Mouse (Mus musculus): ENCODE results near the gene Thada. TPM values are rescaled to one million over a fixed set of nuclear protein-coding genes. Genes with fewer than 3 reads are reported as not detected.

Gene Thada
- total and polyA plus RNA-seq, 3 experiments: 5.0 to 8.3 (median 7.7) TPM

- H3K36me3 ChIP-seq (ENCODE audit: control insufficient read depth, insufficient read depth, low read length): no peaks in the 10 kb centered on the region
- no peaks in the 10 kb centered on the region; the same call in 1 of the 2 replicates for H3K4me1 ChIP-seq (ENCODE audit: control insufficient read depth, insufficient read depth, low read length)
- no peak overlapping the region for H3K27ac ChIP-seq
- WGBS: 74% methylated on average over 2 of the region's 2 CpGs
- TF ChIP-seq EP300 (IDR thresholded peaks at IDR 0.05; ENCODE audit: insufficient read depth, low read depth, low read length): no peak
- no peak for TF ChIP-seq CTCF (IDR thresholded peaks at IDR 0.05)
- no peak for TF ChIP-seq POLR2A (IDR thresholded peaks at IDR 0.05; ENCODE audit: insufficient read depth, low read depth, low read length)
- no peaks in the 10 kb centered on the region for H3K27me3 ChIP-seq (ENCODE audit: control insufficient read depth, insufficient read depth, low read length)
- H3K79me2 ChIP-seq (replicated peaks; ENCODE audit: control insufficient read depth, insufficient read depth, low read length): no peaks in the 10 kb centered on the region
- no peak for DNase-seq
- no peak overlapping the region for H3K4me3 ChIP-seq
- intact Hi-C loops (cut with DNase I): no loop called here
- H3K9ac ChIP-seq (ENCODE audit: low read depth, low read length): no peak overlapping the region
Measured at GRCm38 (mm10) chr17:84497559-84497958, 31.6 kb upstream of the Thada start.

- intact Hi-C loops (cut with DNase I): no loop called here
- Histone ChIP-seq H3K79me2 (replicated peaks; ENCODE audit: control insufficient read depth, insufficient read depth, low read length) (no peaks in the 10 kb centered on the region), H3K4me1 (ENCODE audit: control insufficient read depth, insufficient read depth, low read length) (no peaks in the 10 kb centered on the region; the same call in 1 of the 2 replicates), H3K9ac (ENCODE audit: low read depth, low read length) (no peak overlapping the region), H3K27me3 (ENCODE audit: control insufficient read depth, insufficient read depth, low read length) (no peaks in the 10 kb centered on the region), H3K36me3 (ENCODE audit: control insufficient read depth, insufficient read depth, low read length) (no peaks in the 10 kb centered on the region), H3K4me3 (no peak overlapping the region), H3K27ac (no peak overlapping the region)
- DNase-seq: no peak
- WGBS: 81% methylated on average over 5 of the region's 5 CpGs
- TF ChIP-seq CTCF (IDR thresholded peaks at IDR 0.05) (no peak), EP300 (IDR thresholded peaks at IDR 0.05; ENCODE audit: insufficient read depth, low read depth, low read length) (no peak), POLR2A (IDR thresholded peaks at IDR 0.05; ENCODE audit: insufficient read depth, low read depth, low read length) (no peak)
Measured at GRCm38 (mm10) chr17:84497026-84497425, 31.0 kb upstream of the Thada start.

DNA sequence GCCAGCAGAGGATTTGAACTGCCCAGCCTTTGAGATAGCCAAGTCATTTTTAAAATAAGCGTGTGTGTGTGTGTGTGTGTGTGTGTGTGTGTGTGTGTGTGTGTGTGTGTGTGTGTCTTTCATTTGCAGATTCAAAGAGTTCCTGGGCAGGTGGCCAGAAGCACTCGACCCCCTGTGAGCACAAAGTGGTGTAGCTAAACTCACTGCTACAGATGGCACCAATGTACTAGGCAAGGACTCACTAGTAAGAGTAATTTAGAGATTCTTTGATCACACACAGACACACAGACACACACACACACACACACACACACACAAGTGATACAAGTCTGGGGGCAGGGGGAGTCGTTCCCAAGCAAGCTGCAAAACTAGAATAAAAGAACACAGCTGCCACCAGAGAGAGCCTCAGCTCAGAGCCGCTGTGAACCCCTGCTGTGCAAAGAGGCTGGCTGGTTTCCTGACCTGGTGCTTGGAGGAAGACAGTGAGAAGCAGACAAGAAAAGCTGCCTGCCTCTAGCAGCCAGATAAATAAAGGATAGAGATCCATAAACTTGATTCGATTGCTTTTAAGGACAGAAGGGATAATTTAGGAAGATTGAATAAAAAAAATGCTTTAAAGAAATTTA lies 26.4 kb upstream of the Thada start:
- H3K27me3 ChIP-seq (ENCODE audit: control insufficient read depth, insufficient read depth, low read length): no peaks in the 10 kb centered on the region
- WGBS: 32% methylated on average over 5 of the region's 5 CpGs
- TF ChIP-seq POLR2A (IDR thresholded peaks at IDR 0.05; ENCODE audit: insufficient read depth, low read depth, low read length) (no peak), EP300 (IDR thresholded peaks at IDR 0.05; ENCODE audit: insufficient read depth, low read depth, low read length) (no peak), CTCF (IDR thresholded peaks at IDR 0.05) (no peak)
- H3K4me1 ChIP-seq (ENCODE audit: control insufficient read depth, insufficient read depth, low read length): no peaks in the 10 kb centered on the region
- H3K79me2 ChIP-seq (replicated peaks; ENCODE audit: control insufficient read depth, insufficient read depth, low read length): no peaks in the 10 kb centered on the region
- DNase-seq: no peak
- no peak overlapping the region for H3K4me3 ChIP-seq
- H3K27ac ChIP-seq: no peak overlapping the region
- no peaks in the 10 kb centered on the region for H3K36me3 ChIP-seq (ENCODE audit: control insufficient read depth, insufficient read depth, low read length)
- no peak overlapping the region for H3K9ac ChIP-seq (ENCODE audit: low read depth, low read length)
- intact Hi-C loops (cut with DNase I): no loop called here

DNA sequence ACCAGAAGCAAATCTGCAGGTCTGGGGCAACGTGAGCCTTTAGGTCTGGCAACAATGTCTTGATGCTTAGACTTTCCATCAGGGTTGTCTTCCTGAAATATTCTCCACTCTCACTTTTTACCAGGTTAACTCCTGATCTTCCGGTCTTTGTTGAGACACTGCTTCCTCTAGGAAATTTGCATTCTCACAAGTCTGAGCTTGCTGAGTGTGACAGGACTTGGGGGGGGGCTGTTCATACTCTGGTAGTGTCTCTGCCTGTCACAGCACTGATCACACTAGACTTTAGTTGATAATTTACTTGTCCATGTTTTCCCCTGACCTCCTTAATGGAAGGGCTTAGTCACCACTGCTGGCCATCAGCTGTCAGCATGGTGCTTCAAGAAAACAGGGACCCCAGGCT lies 21.4 kb upstream of the Thada start:
- 62% methylated on average over 2 of the region's 2 CpGs for WGBS
- no peak for DNase-seq
- intact Hi-C loops (cut with DNase I): no loop called here
- H3K4me3 ChIP-seq: no peak overlapping the region
- H3K4me1 ChIP-seq (ENCODE audit: control insufficient read depth, insufficient read depth, low read length): no peaks in the 10 kb centered on the region
- no peak overlapping the region for H3K9ac ChIP-seq (ENCODE audit: low read depth, low read length)
- TF ChIP-seq CTCF (IDR thresholded peaks at IDR 0.05): no peak
- no peak for TF ChIP-seq EP300 (IDR thresholded peaks at IDR 0.05; ENCODE audit: insufficient read depth, low read depth, low read length)
- no peak for TF ChIP-seq POLR2A (IDR thresholded peaks at IDR 0.05; ENCODE audit: insufficient read depth, low read depth, low read length)
- no peak overlapping the region for H3K27ac ChIP-seq
- H3K27me3 ChIP-seq (ENCODE audit: control insufficient read depth, insufficient read depth, low read length): no peaks in the 10 kb centered on the region
- no peaks in the 10 kb centered on the region for H3K79me2 ChIP-seq (replicated peaks; ENCODE audit: control insufficient read depth, insufficient read depth, low read length)
- H3K36me3 ChIP-seq (ENCODE audit: control insufficient read depth, insufficient read depth, low read length): no peaks in the 10 kb centered on the region

DNA sequence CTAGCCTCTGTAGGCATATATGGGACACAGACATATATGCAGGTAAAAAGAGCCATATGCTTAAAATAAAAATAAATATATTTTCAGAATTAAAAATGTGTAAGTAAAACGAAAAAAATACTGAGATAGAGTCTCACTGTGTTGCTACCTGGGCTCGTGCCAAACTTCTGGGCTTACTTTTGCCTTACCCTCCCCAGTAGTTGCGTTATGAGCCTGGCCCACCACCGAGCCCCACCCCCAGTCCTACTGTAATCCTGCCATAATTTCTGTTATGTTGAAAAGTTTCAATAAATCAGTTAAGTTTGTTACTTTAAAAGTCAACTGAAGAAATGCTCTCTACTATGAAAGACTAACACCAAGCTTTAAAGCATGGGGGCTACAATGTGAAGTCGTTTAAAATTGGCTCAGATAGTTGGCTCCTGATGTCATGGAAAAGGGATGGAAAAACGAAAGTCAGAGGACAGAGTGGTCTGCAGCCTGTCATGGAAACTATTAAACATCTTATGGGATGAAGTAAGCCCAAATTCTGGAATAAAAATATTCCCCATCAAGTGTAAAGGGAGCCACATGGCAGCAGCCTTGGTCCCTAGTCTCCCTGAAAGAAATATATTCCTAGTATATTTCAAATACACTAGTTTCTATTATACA lies 17.8 kb upstream of the Thada start:
- no peaks in the 10 kb centered on the region for H3K36me3 ChIP-seq (ENCODE audit: control insufficient read depth, insufficient read depth, low read length)
- 57% methylated on average over 6 of the region's 6 CpGs for WGBS

GRCm38 (mm10) chr17:84482831-84483230 lies 16.8 kb upstream of the Thada start:
- no peaks in the 10 kb centered on the region for H3K79me2 ChIP-seq (replicated peaks; ENCODE audit: control insufficient read depth, insufficient read depth, low read length)
- H3K4me3 ChIP-seq: no peak overlapping the region
- H3K36me3 ChIP-seq (ENCODE audit: control insufficient read depth, insufficient read depth, low read length): no peaks in the 10 kb centered on the region
- no peaks in the 10 kb centered on the region; the same call in 1 of the 2 replicates for H3K4me1 ChIP-seq (ENCODE audit: control insufficient read depth, insufficient read depth, low read length)
- TF ChIP-seq EP300 (IDR thresholded peaks at IDR 0.05; ENCODE audit: insufficient read depth, low read depth, low read length) (no peak), CTCF (IDR thresholded peaks at IDR 0.05) (no peak), POLR2A (IDR thresholded peaks at IDR 0.05; ENCODE audit: insufficient read depth, low read depth, low read length) (no peak)
- H3K27ac ChIP-seq: no peak overlapping the region
- DNase-seq: no peak
- no peak overlapping the region for H3K9ac ChIP-seq (ENCODE audit: low read depth, low read length)
- H3K27me3 ChIP-seq (ENCODE audit: control insufficient read depth, insufficient read depth, low read length): no peaks in the 10 kb centered on the region
- WGBS: 83% methylated on average over 3 of the region's 3 CpGs
- intact Hi-C loops (cut with DNase I): no loop called here

More for the DNA sequence above, 17.8 kb upstream of the Thada start:
- no peak for DNase-seq
- no peaks in the 10 kb centered on the region; the same call in 1 of the 2 replicates for H3K4me1 ChIP-seq (ENCODE audit: control insufficient read depth, insufficient read depth, low read length)
- no peak overlapping the region for H3K9ac ChIP-seq (ENCODE audit: low read depth, low read length)
- H3K4me3 ChIP-seq: no peak overlapping the region
- no peak for TF ChIP-seq EP300 (IDR thresholded peaks at IDR 0.05; ENCODE audit: insufficient read depth, low read depth, low read length)
- TF ChIP-seq CTCF (IDR thresholded peaks at IDR 0.05): no peak
- TF ChIP-seq POLR2A (IDR thresholded peaks at IDR 0.05; ENCODE audit: insufficient read depth, low read depth, low read length): no peak
- intact Hi-C loops (cut with DNase I): no loop called here
- H3K27me3 ChIP-seq (ENCODE audit: control insufficient read depth, insufficient read depth, low read length): no peaks in the 10 kb centered on the region
- no peak overlapping the region for H3K27ac ChIP-seq
- H3K79me2 ChIP-seq (replicated peaks; ENCODE audit: control insufficient read depth, insufficient read depth, low read length): no peaks in the 10 kb centered on the region

Measured in heart, adult 2 months (tissue).